Mouse (Mus musculus): Measurements from ENCODE around the gene Prkcb. TPM values are rescaled to one million over a fixed set of nuclear protein-coding genes. Genes with fewer than 3 reads are reported as not detected.

Gene Prkcb
- total and polyA plus RNA-seq, 3 experiments: 3.6 to 4.5 (median 3.8) TPM

DNA sequence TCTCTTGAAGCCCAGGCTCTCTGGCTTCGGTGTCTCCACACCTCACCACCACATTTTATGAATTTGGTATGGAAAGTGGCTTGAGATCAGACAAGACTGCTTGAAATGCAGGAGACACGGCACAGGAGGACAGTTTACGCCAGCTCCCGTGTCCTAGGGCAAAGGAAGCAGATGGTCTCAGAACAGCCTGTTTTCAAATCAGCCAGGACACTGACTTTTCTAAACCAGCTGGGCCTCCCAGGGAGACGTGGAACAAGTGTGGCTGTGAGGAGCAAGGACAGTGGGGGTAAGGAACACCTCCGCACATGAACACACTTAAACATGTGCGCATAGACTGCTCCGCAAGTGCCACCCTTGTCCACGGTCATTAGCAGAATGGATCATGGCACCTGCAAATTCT, 204.4 kb downstream of the Prkcb start:
- peaks cover 2% of the 10 kb centered on the region; the same call in 1 of the 2 replicates for H3K4me1 ChIP-seq (ENCODE audit: control insufficient read depth, insufficient read depth, low read length)
- no peaks in the 10 kb centered on the region for H3K36me3 ChIP-seq (ENCODE audit: control insufficient read depth, insufficient read depth, low read length)
- DNase-seq: no peak
- WGBS: 86% methylated on average over 9 of the region's 9 CpGs
- H3K9ac ChIP-seq (ENCODE audit: low read depth, low read length): no peak overlapping the region
- H3K27ac ChIP-seq: no peak overlapping the region
- intact Hi-C loops (cut with DNase I): no loop called here
- no peak overlapping the region for H3K4me3 ChIP-seq
- TF ChIP-seq CTCF (IDR thresholded peaks at IDR 0.05) (no peak), EP300 (IDR thresholded peaks at IDR 0.05; ENCODE audit: insufficient read depth, low read depth, low read length) (no peak), POLR2A (IDR thresholded peaks at IDR 0.05; ENCODE audit: insufficient read depth, low read depth, low read length) (no peak)
- H3K79me2 ChIP-seq (replicated peaks; ENCODE audit: control insufficient read depth, insufficient read depth, low read length): no peaks in the 10 kb centered on the region
- no peaks in the 10 kb centered on the region for H3K27me3 ChIP-seq (ENCODE audit: control insufficient read depth, insufficient read depth, low read length)

DNA sequence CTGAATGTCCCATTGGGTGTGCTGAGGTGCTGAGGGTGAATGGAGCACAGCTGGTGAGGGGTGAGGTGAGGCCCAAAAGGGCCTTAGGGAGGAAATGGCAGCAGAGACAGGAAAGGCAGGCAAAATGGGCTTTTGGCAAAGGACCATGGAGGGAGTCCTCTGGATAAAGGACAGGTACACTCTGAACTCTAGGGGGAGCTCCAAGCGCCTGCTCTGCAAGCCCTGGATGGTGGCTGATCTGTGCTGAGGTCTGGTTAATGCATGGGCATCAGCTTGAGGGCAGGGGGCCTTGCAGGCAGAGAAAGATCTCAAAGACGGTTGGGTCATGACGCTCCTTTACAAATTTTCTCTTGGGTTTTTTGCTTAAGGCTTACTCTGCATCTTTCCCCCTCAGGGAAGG, 205.5 kb downstream of the Prkcb start:
- Histone ChIP-seq H3K4me3 (no peak overlapping the region), H3K4me1 (ENCODE audit: control insufficient read depth, insufficient read depth, low read length) (peaks cover 2% of the 10 kb centered on the region; the same call in 1 of the 2 replicates), H3K36me3 (ENCODE audit: control insufficient read depth, insufficient read depth, low read length) (no peaks in the 10 kb centered on the region), H3K27ac (no peak overlapping the region), H3K9ac (ENCODE audit: low read depth, low read length) (no peak overlapping the region), H3K79me2 (replicated peaks; ENCODE audit: control insufficient read depth, insufficient read depth, low read length) (no peaks in the 10 kb centered on the region), H3K27me3 (ENCODE audit: control insufficient read depth, insufficient read depth, low read length) (no peaks in the 10 kb centered on the region)
- 26% methylated on average over 3 of the region's 3 CpGs for WGBS
- intact Hi-C loops (cut with DNase I): no loop called here
- DNase-seq: no peak
- TF ChIP-seq POLR2A (IDR thresholded peaks at IDR 0.05; ENCODE audit: insufficient read depth, low read depth, low read length): no peak
- peak; percentile 60 for TF ChIP-seq CTCF (IDR thresholded peaks at IDR 0.05)
- TF ChIP-seq EP300 (IDR thresholded peaks at IDR 0.05; ENCODE audit: insufficient read depth, low read depth, low read length): peak; percentile 24; the same call in 1 of the 2 replicates

DNA sequence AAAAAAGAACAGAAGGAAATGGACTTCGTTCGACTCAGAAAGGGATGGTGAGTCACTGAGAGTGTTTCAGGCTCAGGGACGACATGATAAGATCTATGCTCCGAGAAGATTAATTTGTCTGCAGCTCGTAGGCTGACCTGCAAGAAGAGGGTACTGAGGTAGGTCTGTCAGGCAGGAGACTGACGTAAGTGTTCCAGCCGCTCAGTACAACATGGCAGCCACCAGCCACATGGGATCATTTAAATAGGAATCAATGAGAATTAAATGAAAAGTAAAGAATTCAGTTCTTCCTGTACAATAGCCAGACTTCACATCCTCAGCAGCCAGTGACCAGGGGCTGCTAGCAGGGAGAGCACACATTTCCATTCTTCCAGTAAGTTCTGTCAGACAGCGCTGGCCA, 209.0 kb downstream of the Prkcb start:
- intact Hi-C loops (cut with DNase I): no loop called here
- no peak overlapping the region for H3K4me3 ChIP-seq
- H3K36me3 ChIP-seq (ENCODE audit: control insufficient read depth, insufficient read depth, low read length): no peaks in the 10 kb centered on the region
- H3K27ac ChIP-seq: no peak overlapping the region
- H3K27me3 ChIP-seq (ENCODE audit: control insufficient read depth, insufficient read depth, low read length): no peaks in the 10 kb centered on the region; the same call in 1 of the 2 replicates
- H3K79me2 ChIP-seq (replicated peaks; ENCODE audit: control insufficient read depth, insufficient read depth, low read length): no peaks in the 10 kb centered on the region
- no peak for TF ChIP-seq EP300 (IDR thresholded peaks at IDR 0.05; ENCODE audit: insufficient read depth, low read depth, low read length)
- no peak for TF ChIP-seq POLR2A (IDR thresholded peaks at IDR 0.05; ENCODE audit: insufficient read depth, low read depth, low read length)
- TF ChIP-seq CTCF (IDR thresholded peaks at IDR 0.05): no peak
- H3K4me1 ChIP-seq (ENCODE audit: control insufficient read depth, insufficient read depth, low read length): peaks cover 2% of the 10 kb centered on the region; the same call in 1 of the 2 replicates
- no peak overlapping the region for H3K9ac ChIP-seq (ENCODE audit: low read depth, low read length)
- WGBS: 56% methylated on average over 8 of the region's 8 CpGs
- DNase-seq: no peak

DNA sequence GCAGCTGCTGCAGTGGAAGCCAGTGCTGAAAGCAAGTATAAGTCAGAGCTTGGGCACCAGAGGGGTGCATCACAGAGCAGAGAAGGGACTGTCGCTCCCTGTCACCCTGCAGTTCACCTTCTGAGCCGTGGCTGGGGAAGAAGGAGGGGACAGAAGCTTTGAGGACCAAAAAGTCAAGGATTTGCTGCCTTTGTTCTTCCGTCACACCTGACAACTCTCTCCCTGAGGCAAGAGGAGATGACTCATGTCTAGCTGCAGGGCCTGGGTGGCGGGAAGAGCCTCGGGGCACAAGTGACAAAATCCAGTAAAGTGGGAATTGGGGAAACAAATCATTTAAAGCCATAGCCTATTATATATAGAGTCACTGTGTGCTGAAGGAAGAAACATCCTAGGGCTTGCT, 209.9 kb downstream of the Prkcb start:
- no peak for DNase-seq
- no peak overlapping the region for H3K4me3 ChIP-seq
- no peaks in the 10 kb centered on the region for H3K79me2 ChIP-seq (replicated peaks; ENCODE audit: control insufficient read depth, insufficient read depth, low read length)
- H3K27me3 ChIP-seq (ENCODE audit: control insufficient read depth, insufficient read depth, low read length): no peaks in the 10 kb centered on the region; the same call in 1 of the 2 replicates
- intact Hi-C loops (cut with DNase I): no loop called here
- no peak overlapping the region for H3K27ac ChIP-seq
- H3K4me1 ChIP-seq (ENCODE audit: control insufficient read depth, insufficient read depth, low read length): peaks cover 2% of the 10 kb centered on the region; the same call in 1 of the 2 replicates
- H3K9ac ChIP-seq (ENCODE audit: low read depth, low read length): no peak overlapping the region
- H3K36me3 ChIP-seq (ENCODE audit: control insufficient read depth, insufficient read depth, low read length): no peaks in the 10 kb centered on the region
- TF ChIP-seq CTCF (IDR thresholded peaks at IDR 0.05) (no peak), EP300 (IDR thresholded peaks at IDR 0.05; ENCODE audit: insufficient read depth, low read depth, low read length) (no peak), POLR2A (IDR thresholded peaks at IDR 0.05; ENCODE audit: insufficient read depth, low read depth, low read length) (no peak)
- WGBS: 48% methylated on average over 5 of the region's 5 CpGs

DNA sequence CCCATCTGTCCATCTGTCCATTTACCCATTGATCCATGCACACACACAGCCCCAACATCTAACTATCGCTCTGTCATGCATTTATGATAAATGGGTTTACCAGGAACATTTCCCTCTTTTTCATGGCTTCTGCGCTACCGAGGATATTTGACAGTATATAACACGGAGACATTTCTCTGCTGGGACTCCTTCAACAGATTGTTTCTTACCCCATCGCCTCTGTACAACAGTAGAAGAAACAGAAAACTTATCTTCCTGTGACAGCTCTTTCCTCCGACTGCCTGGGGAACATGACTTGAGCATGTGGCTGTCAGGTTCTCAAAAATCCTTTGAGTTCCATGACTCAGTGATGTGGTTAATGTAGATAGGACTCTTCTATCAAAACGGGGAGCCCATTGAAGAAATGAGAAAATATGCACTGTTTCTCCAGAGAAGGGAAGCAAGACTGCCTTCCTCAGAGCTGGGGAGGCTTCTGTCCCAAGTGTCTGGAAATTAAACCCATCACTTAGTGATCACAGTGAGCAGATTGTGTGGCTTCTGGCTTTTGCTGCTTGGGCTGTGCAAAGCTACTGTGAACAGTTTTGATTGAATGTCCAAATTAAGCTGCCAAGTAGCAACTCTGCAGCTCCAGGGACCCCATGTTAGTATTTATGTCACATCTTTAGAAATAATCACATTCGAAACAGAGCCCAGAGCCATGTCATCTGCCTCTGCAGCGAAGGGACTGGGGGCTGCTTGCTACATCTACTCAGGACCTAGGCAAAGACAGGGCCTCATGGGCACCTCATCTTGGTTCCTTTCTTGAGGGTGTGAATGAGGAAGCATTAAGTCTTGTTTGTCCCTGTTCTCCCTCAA, 211.4 kb downstream of the Prkcb start:
- H3K9ac ChIP-seq (ENCODE audit: low read depth, low read length): no peak overlapping the region
- no peak overlapping the region for H3K4me3 ChIP-seq
- H3K27me3 ChIP-seq (ENCODE audit: control insufficient read depth, insufficient read depth, low read length): no peaks in the 10 kb centered on the region; the same call in 1 of the 2 replicates
- no peak overlapping the region for H3K27ac ChIP-seq
- TF ChIP-seq EP300 (IDR thresholded peaks at IDR 0.05; ENCODE audit: insufficient read depth, low read depth, low read length): no peak
- TF ChIP-seq CTCF (IDR thresholded peaks at IDR 0.05): no peak
- TF ChIP-seq POLR2A (IDR thresholded peaks at IDR 0.05; ENCODE audit: insufficient read depth, low read depth, low read length): no peak
- intact Hi-C loops (cut with DNase I): no loop called here
- no peaks in the 10 kb centered on the region for H3K36me3 ChIP-seq (ENCODE audit: control insufficient read depth, insufficient read depth, low read length)
- H3K79me2 ChIP-seq (replicated peaks; ENCODE audit: control insufficient read depth, insufficient read depth, low read length): no peaks in the 10 kb centered on the region
- DNase-seq: no peak
- no peaks in the 10 kb centered on the region for H3K4me1 ChIP-seq (ENCODE audit: control insufficient read depth, insufficient read depth, low read length)
- 64% methylated on average over 9 of the region's 9 CpGs for WGBS

DNA sequence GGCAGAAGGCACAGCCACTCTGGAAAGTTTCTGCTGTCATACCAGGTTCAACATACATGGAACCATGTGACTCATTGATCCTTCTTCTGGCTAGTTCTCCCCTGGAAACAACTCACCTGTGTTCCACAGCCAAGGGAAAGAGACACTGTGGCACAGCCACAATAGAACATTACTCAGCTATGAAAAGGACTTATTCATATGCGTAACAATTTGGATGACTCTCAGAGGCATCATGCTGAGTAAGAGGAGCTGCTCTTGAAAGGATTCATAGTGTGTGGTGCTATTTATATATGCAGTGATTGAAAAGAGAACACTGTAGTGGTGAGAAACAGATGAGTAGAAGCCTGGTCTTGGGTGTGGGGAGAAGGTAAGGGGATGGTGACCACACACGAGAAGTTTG, 217.9 kb downstream of the Prkcb start:
- Histone ChIP-seq H3K4me3 (no peak overlapping the region), H3K27me3 (ENCODE audit: control insufficient read depth, insufficient read depth, low read length) (no peaks in the 10 kb centered on the region), H3K9ac (ENCODE audit: low read depth, low read length) (no peak overlapping the region), H3K36me3 (ENCODE audit: control insufficient read depth, insufficient read depth, low read length) (no peaks in the 10 kb centered on the region), H3K79me2 (replicated peaks; ENCODE audit: control insufficient read depth, insufficient read depth, low read length) (no peaks in the 10 kb centered on the region), H3K4me1 (ENCODE audit: control insufficient read depth, insufficient read depth, low read length) (no peaks in the 10 kb centered on the region), H3K27ac (no peak overlapping the region)
- 91% methylated on average over 2 of the region's 2 CpGs for WGBS
- no peak for TF ChIP-seq EP300 (IDR thresholded peaks at IDR 0.05; ENCODE audit: insufficient read depth, low read depth, low read length)
- TF ChIP-seq POLR2A (IDR thresholded peaks at IDR 0.05; ENCODE audit: insufficient read depth, low read depth, low read length): no peak
- TF ChIP-seq CTCF (IDR thresholded peaks at IDR 0.05): no peak
- intact Hi-C loops (cut with DNase I): no loop called here
- DNase-seq: no peak

All from heart, adult 2 months (tissue).